Mouse (Mus musculus): ENCODE data around the gene Cby1. TPM values are rescaled to one million over a fixed set of nuclear protein-coding genes. Genes with fewer than 3 reads are reported as not detected.

The Cby1 gene
- polyA plus RNA-seq, 1 experiment from 2014 or later, result 48.0 TPM

GRCm38 (mm10) chr15:79641135-79641817 lies 17.7 kb upstream of the Cby1 start:
- no peak for ATAC-seq (ENCODE audit: insufficient read depth, low FRiP score)
- WGBS, result 62% methylated on average over 12 of the region's 12 CpGs

GRCm38 (mm10) chr15:79645483-79645882 lies 13.5 kb upstream of the Cby1 start:
- H3K36me3 ChIP-seq (ENCODE audit: control insufficient read depth, insufficient read depth, low read length), result no peaks in the 10 kb centered on the region
- no peak for ATAC-seq (ENCODE audit: insufficient read depth, low FRiP score)
- no peaks in the 10 kb centered on the region for H3K9me3 ChIP-seq (replicated peaks; ENCODE audit: control insufficient read depth, low read length)
- H3K27ac ChIP-seq (ENCODE audit: low read length), result no peak overlapping the region
- WGBS, result 55% methylated on average over 2 of the region's 2 CpGs
- no peaks in the 10 kb centered on the region for H3K4me1 ChIP-seq (ENCODE audit: control insufficient read depth, insufficient read depth, low read length)
- H3K9ac ChIP-seq (ENCODE audit: low read length), result no peak overlapping the region
- no peak overlapping the region for H3K4me2 ChIP-seq (ENCODE audit: low read depth, low read length)
- no peaks in the 10 kb centered on the region for H3K27me3 ChIP-seq (ENCODE audit: control insufficient read depth, insufficient read depth, low read length)
- H3K4me3 ChIP-seq (replicated peaks; ENCODE audit: low read length), result no peak overlapping the region

More at GRCm38 (mm10) chr15:79641135-79641817, 17.7 kb upstream of the Cby1 start:
- Histone ChIP-seq H3K36me3 (ENCODE audit: control insufficient read depth, insufficient read depth, low read length) (no peaks in the 10 kb centered on the region), H3K9ac (ENCODE audit: low read length) (no peak overlapping the region), H3K4me3 (replicated peaks; ENCODE audit: low read length) (no peak overlapping the region), H3K9me3 (replicated peaks; ENCODE audit: control insufficient read depth, low read length) (no peaks in the 10 kb centered on the region), H3K4me1 (ENCODE audit: control insufficient read depth, insufficient read depth, low read length) (no peaks in the 10 kb centered on the region), H3K27me3 (ENCODE audit: control insufficient read depth, insufficient read depth, low read length) (no peaks in the 10 kb centered on the region), H3K27ac (ENCODE audit: low read length) (no peak overlapping the region), H3K4me2 (ENCODE audit: low read depth, low read length) (no peak overlapping the region)

- ATAC-seq (ENCODE audit: insufficient read depth, low FRiP score), result no peak
- 81% methylated on average over 12 of the region's 12 CpGs for WGBS
- Histone ChIP-seq H3K27me3 (ENCODE audit: control insufficient read depth, insufficient read depth, low read length) (no peaks in the 10 kb centered on the region), H3K9ac (ENCODE audit: low read length) (no peak overlapping the region), H3K27ac (ENCODE audit: low read length) (no peak overlapping the region), H3K4me2 (ENCODE audit: low read depth, low read length) (no peak overlapping the region), H3K36me3 (ENCODE audit: control insufficient read depth, insufficient read depth, low read length) (no peaks in the 10 kb centered on the region), H3K4me1 (ENCODE audit: control insufficient read depth, insufficient read depth, low read length) (no peaks in the 10 kb centered on the region), H3K4me3 (replicated peaks; ENCODE audit: low read length) (no peak overlapping the region), H3K9me3 (replicated peaks; ENCODE audit: control insufficient read depth, low read length) (no peaks in the 10 kb centered on the region)
Measured at GRCm38 (mm10) chr15:79648130-79648529, 10.9 kb upstream of the Cby1 start.

GRCm38 (mm10) chr15:79650569-79650968 lies 8.4 kb upstream of the Cby1 start:
- H3K27me3 ChIP-seq (ENCODE audit: control insufficient read depth, insufficient read depth, low read length), result no peaks in the 10 kb centered on the region
- H3K4me1 ChIP-seq (ENCODE audit: control insufficient read depth, insufficient read depth, low read length), result no peaks in the 10 kb centered on the region
- H3K4me3 ChIP-seq (replicated peaks; ENCODE audit: low read length), result no peak overlapping the region
- H3K9ac ChIP-seq (ENCODE audit: low read length), result no peak overlapping the region
- no peak overlapping the region for H3K4me2 ChIP-seq (ENCODE audit: low read depth, low read length)
- H3K9me3 ChIP-seq (replicated peaks; ENCODE audit: control insufficient read depth, low read length), result no peaks in the 10 kb centered on the region
- H3K27ac ChIP-seq (ENCODE audit: low read length), result no peak overlapping the region
- no peaks in the 10 kb centered on the region for H3K36me3 ChIP-seq (ENCODE audit: control insufficient read depth, insufficient read depth, low read length)
- no peak for ATAC-seq (ENCODE audit: insufficient read depth, low FRiP score)

- ATAC-seq (ENCODE audit: insufficient read depth, low FRiP score), result no peak
- H3K4me2 ChIP-seq (ENCODE audit: low read depth, low read length), result no peak overlapping the region
- no peak overlapping the region for H3K4me3 ChIP-seq (replicated peaks; ENCODE audit: low read length)
- no peaks in the 10 kb centered on the region for H3K27me3 ChIP-seq (ENCODE audit: control insufficient read depth, insufficient read depth, low read length)
- no peak overlapping the region for H3K9ac ChIP-seq (ENCODE audit: low read length)
- no peaks in the 10 kb centered on the region for H3K4me1 ChIP-seq (ENCODE audit: control insufficient read depth, insufficient read depth, low read length)
- no peaks in the 10 kb centered on the region for H3K9me3 ChIP-seq (replicated peaks; ENCODE audit: control insufficient read depth, low read length)
- no peak overlapping the region for H3K27ac ChIP-seq (ENCODE audit: low read length)
- 66% methylated on average over 4 of the region's 4 CpGs for WGBS
- H3K36me3 ChIP-seq (ENCODE audit: control insufficient read depth, insufficient read depth, low read length), result no peaks in the 10 kb centered on the region
Measured at GRCm38 (mm10) chr15:79651481-79651880, 7.5 kb upstream of the Cby1 start.

GRCm38 (mm10) chr15:79656451-79656850 lies 2.5 kb upstream of the Cby1 start:
- WGBS, result 73% methylated on average over 14 of the region's 14 CpGs
- Histone ChIP-seq H3K27ac (ENCODE audit: low read length) (peak overlapping the region; percentile 82), H3K4me3 (replicated peaks; ENCODE audit: low read length) (no peak overlapping the region), H3K4me2 (ENCODE audit: low read depth, low read length) (no peak overlapping the region), H3K36me3 (ENCODE audit: control insufficient read depth, insufficient read depth, low read length) (no peaks in the 10 kb centered on the region), H3K27me3 (ENCODE audit: control insufficient read depth, insufficient read depth, low read length) (no peaks in the 10 kb centered on the region), H3K9me3 (replicated peaks; ENCODE audit: control insufficient read depth, low read length) (peaks cover under 1% of the 10 kb centered on the region; the same call in 1 of the 2 replicates), H3K9ac (ENCODE audit: low read length) (no peak overlapping the region), H3K4me1 (ENCODE audit: control insufficient read depth, insufficient read depth, low read length) (peaks cover 6% of the 10 kb centered on the region)
- ATAC-seq (ENCODE audit: insufficient read depth, low FRiP score), result peak; percentile 22; the same call in 1 of the 2 replicates

GRCm38 (mm10) chr15:79657837-79658530 lies 1.0 kb upstream of the Cby1 start:
- H3K9me3 ChIP-seq (replicated peaks; ENCODE audit: control insufficient read depth, low read length), result peaks cover 3% of the 10 kb centered on the region; the same call in 1 of the 2 replicates
- peak overlapping the region; percentile 78 for H3K4me3 ChIP-seq (replicated peaks; ENCODE audit: low read length)
- H3K9ac ChIP-seq (ENCODE audit: low read length), result peak overlapping the region; percentile 85
- ATAC-seq (ENCODE audit: insufficient read depth, low FRiP score), result no peak
- 4% methylated on average over 16 of the region's 16 CpGs for WGBS
- peak overlapping the region; percentile 97 for H3K27ac ChIP-seq (ENCODE audit: low read length)
- H3K4me1 ChIP-seq (ENCODE audit: control insufficient read depth, insufficient read depth, low read length), result peaks cover 6% of the 10 kb centered on the region
- peak overlapping the region; percentile 96 for H3K4me2 ChIP-seq (ENCODE audit: low read depth, low read length)
- H3K36me3 ChIP-seq (ENCODE audit: control insufficient read depth, insufficient read depth, low read length), result no peaks in the 10 kb centered on the region
- H3K27me3 ChIP-seq (ENCODE audit: control insufficient read depth, insufficient read depth, low read length), result no peaks in the 10 kb centered on the region

- Histone ChIP-seq H3K36me3 (ENCODE audit: control insufficient read depth, insufficient read depth, low read length) (no peaks in the 10 kb centered on the region), H3K9ac (ENCODE audit: low read length) (no peak overlapping the region), H3K9me3 (replicated peaks; ENCODE audit: control insufficient read depth, low read length) (peaks cover 3% of the 10 kb centered on the region; the same call in 1 of the 2 replicates), H3K4me2 (ENCODE audit: low read depth, low read length) (no peak overlapping the region), H3K4me3 (replicated peaks; ENCODE audit: low read length) (no peak overlapping the region), H3K27me3 (ENCODE audit: control insufficient read depth, insufficient read depth, low read length) (no peaks in the 10 kb centered on the region), H3K4me1 (ENCODE audit: control insufficient read depth, insufficient read depth, low read length) (peaks cover 6% of the 10 kb centered on the region), H3K27ac (ENCODE audit: low read length) (no peak overlapping the region)
- ATAC-seq (ENCODE audit: insufficient read depth, low FRiP score), result no peak
- 69% methylated on average over 4 of the region's 4 CpGs for WGBS
Measured at GRCm38 (mm10) chr15:79661852-79662251, 2.9 kb downstream of the Cby1 start.

GRCm38 (mm10) chr15:79664666-79665065 lies 5.7 kb downstream of the Cby1 start:
- WGBS, result 92% methylated on average over 8 of the region's 8 CpGs

More at GRCm38 (mm10) chr15:79664666-79665065, 5.7 kb downstream of the Cby1 start:
- Histone ChIP-seq H3K9ac (ENCODE audit: low read length) (no peak overlapping the region), H3K27ac (ENCODE audit: low read length) (no peak overlapping the region), H3K4me2 (ENCODE audit: low read depth, low read length) (no peak overlapping the region), H3K4me1 (ENCODE audit: control insufficient read depth, insufficient read depth, low read length) (peaks cover 3% of the 10 kb centered on the region), H3K4me3 (replicated peaks; ENCODE audit: low read length) (no peak overlapping the region), H3K27me3 (ENCODE audit: control insufficient read depth, insufficient read depth, low read length) (no peaks in the 10 kb centered on the region), H3K36me3 (ENCODE audit: control insufficient read depth, insufficient read depth, low read length) (no peaks in the 10 kb centered on the region), H3K9me3 (replicated peaks; ENCODE audit: control insufficient read depth, low read length) (peaks cover 3% of the 10 kb centered on the region; the same call in 1 of the 2 replicates)
- no peak for ATAC-seq (ENCODE audit: insufficient read depth, low FRiP score)
